Mouse (Mus musculus): ENCODE data around the gene Rps2.
A peak's percentile ranks its signal among the peaks of the same experiment; 100 is the strongest.
"Not testable (repeated sequence)": the region's sequence is repeated elsewhere in the genome, so short reads cannot be mapped to it uniquely, and the experiment has no call there.

Gene Rps2

GRCm38 (mm10) chr17:24701251-24701650 is 16.7 kb upstream of the Rps2 start:
- DNase-seq (ENCODE audit: low read depth in 1 of 2, low spot score in 2 of 2): no peak

- DNase-seq (ENCODE audit: low read depth in 1 of 2, low spot score in 2 of 2): no peak
Observed at GRCm38 (mm10) chr17:24705821-24706220, 12.1 kb upstream of the Rps2 start.

GRCm38 (mm10) chr17:24706982-24707800 is 10.7 kb upstream of the Rps2 start, which contains the start of gene Tbl3:
Gene Tbl3 (minus strand): TSS chr17:24707660.
- peak; percentile 70 to 88 for DNase-seq (ENCODE audit: low read depth in 1 of 2, low spot score in 2 of 2)

GRCm38 (mm10) chr17:24707801-24708425 is 10.0 kb upstream of the Rps2 start:
- no peak for DNase-seq (ENCODE audit: low read depth in 1 of 2, low spot score in 2 of 2)

GRCm38 (mm10) chr17:24708646-24709045 is 9.3 kb upstream of the Rps2 start:
- no peak for DNase-seq (ENCODE audit: low read depth in 1 of 2, low spot score in 2 of 2)

- no peak for DNase-seq (ENCODE audit: low read depth in 1 of 2, low spot score in 2 of 2)
Observed at GRCm38 (mm10) chr17:24715556-24715955, 2.4 kb upstream of the Rps2 start.

- DNase-seq (ENCODE audit: low read depth in 1 of 2, low spot score in 2 of 2): no peak
Observed at GRCm38 (mm10) chr17:24716166-24716682, 1.7 kb upstream of the Rps2 start.

- not testable (repeated sequence) for DNase-seq (ENCODE audit: low read depth in 1 of 2, low spot score in 2 of 2)
Observed at GRCm38 (mm10) chr17:24718938-24719337, 1.0 kb downstream of the Rps2 start.

- peak; percentile 95 to 96 for DNase-seq (ENCODE audit: low read depth in 1 of 2, low spot score in 2 of 2)
Observed at GRCm38 (mm10) chr17:24719494-24720222, 1.7 kb downstream of the Rps2 start.

GRCm38 (mm10) chr17:24720616-24721015 is 2.7 kb downstream of the Rps2 start:
- not testable (repeated sequence) for DNase-seq (ENCODE audit: low read depth in 1 of 2, low spot score in 2 of 2)

- DNase-seq (ENCODE audit: low read depth in 1 of 2, low spot score in 2 of 2): not testable (repeated sequence)
Observed at GRCm38 (mm10) chr17:24721383-24721955, 3.6 kb downstream of the Rps2 start.

GRCm38 (mm10) chr17:24722220-24722924 is 4.5 kb downstream of the Rps2 start:
- no peak for DNase-seq (ENCODE audit: low read depth in 1 of 2, low spot score in 2 of 2)

- no peak for DNase-seq (ENCODE audit: low read depth in 1 of 2, low spot score in 2 of 2)
Observed at GRCm38 (mm10) chr17:24723122-24723880, 5.4 kb downstream of the Rps2 start.

- DNase-seq (ENCODE audit: low read depth in 1 of 2, low spot score in 2 of 2): no peak
Observed at GRCm38 (mm10) chr17:24723881-24724180, 5.9 kb downstream of the Rps2 start.

- peak; percentile 90 to 94 for DNase-seq (ENCODE audit: low read depth in 1 of 2, low spot score in 2 of 2)
Observed at GRCm38 (mm10) chr17:24724184-24724583, 6.3 kb downstream of the Rps2 start, which contains the start of gene Ndufb10. Gene Ndufb10 (minus strand): TSS chr17:24724478.

GRCm38 (mm10) chr17:24725637-24726390 is 7.9 kb downstream of the Rps2 start:
- no peak for DNase-seq (ENCODE audit: low read depth in 1 of 2, low spot score in 2 of 2)

GRCm38 (mm10) chr17:24727618-24728017 is 9.7 kb downstream of the Rps2 start, which contains the start of gene Rpl3l:
Gene Rpl3l (plus strand): TSS chr17:24727820.
- no peak for DNase-seq (ENCODE audit: low read depth in 1 of 2, low spot score in 2 of 2)

GRCm38 (mm10) chr17:24728184-24728583 is 10.3 kb downstream of the Rps2 start:
- no peak for DNase-seq (ENCODE audit: low read depth in 1 of 2, low spot score in 2 of 2)

GRCm38 (mm10) chr17:24729067-24729466 is 11.2 kb downstream of the Rps2 start:
- no peak for DNase-seq (ENCODE audit: low read depth in 1 of 2, low spot score in 2 of 2)
